Mouse (Mus musculus) hindbrain, embryonic 12.5 days (tissue): ENCODE measurements around the gene Dppa5a. TPM values are rescaled to one million over a fixed set of nuclear protein-coding genes. Genes with fewer than 3 reads are reported as not detected.
"Not testable (repeated sequence)": the region's sequence is repeated elsewhere in the genome, so short reads cannot be mapped to it uniquely, and the experiment has no call there.

Source experiments
- ATAC-seq: fragments of 200-750 bp; cut with Nextera tagmentation; 2 replicates; pipeline ENCODE4 v1.8.0; 2017; ENCODE audit warnings: moderate TSS enrichment; ENCODE audit not compliant: low FRiP score
- H3K27ac ChIP-seq: fragments of 300-500 bp; sonication (generic); 2 replicates; pipeline ENCODE4 v1.5.1; 2016; ENCODE audit warnings: mild to moderate bottlenecking
- H3K27me3 ChIP-seq: fragments of 300-500 bp; sonication (generic); 2 replicates; pipeline ENCODE4 v1.6.1; 2016; ENCODE audit warnings: mild to moderate bottlenecking
- H3K36me3 ChIP-seq: fragments of 300-500 bp; sonication (generic); 2 replicates; pipeline ENCODE4 v1.6.1; 2016; ENCODE audit warnings: mild to moderate bottlenecking
- H3K4me1 ChIP-seq: fragments of 300-500 bp; sonication (generic); 2 replicates; pipeline ENCODE4 v1.6.1; 2016
- H3K4me2 ChIP-seq: fragments of 300-500 bp; sonication (generic); replicated peaks from 2 replicates; pipeline ENCODE4 v1.6.1; 2016; ENCODE audit warnings: mild to moderate bottlenecking
- H3K4me3 ChIP-seq: fragments of 300-500 bp; sonication (generic); 2 replicates; pipeline ENCODE4 v1.5.1; 2016; ENCODE audit warnings: mild to moderate bottlenecking
- H3K9ac ChIP-seq: fragments of 300-500 bp; sonication (generic); 2 replicates; pipeline ENCODE4 v1.6.1; 2016; ENCODE audit warnings: mild to moderate bottlenecking, moderate library complexity
- H3K9me3 ChIP-seq: fragments of 300-500 bp; sonication (generic); replicated peaks from 2 replicates; pipeline ENCODE4 v1.6.1; 2016; ENCODE audit warnings: mild to moderate bottlenecking
- WGBS: fragments of 180-500 bp; shearing (Covaris S2); methylation state at CpG from one replicate; pipeline ENCODE4 v1.1.7; 2016; 5-methylcytosine and 5-hydroxymethylcytosine counted together
- polyA plus RNA-seq: library from polyadenylated mRNA; unstranded; fragments of >200 nt; fragmentation: Nextera tagmentation; extraction: Ambion mirVana; gene quantifications from 2 replicates; pipeline ENCODE4 v1.2.1, GENCODE M21; 2016

Gene Dppa5a
- polyA plus RNA-seq: 0.68 and 1.2 TPM in 2 replicates

DNA sequence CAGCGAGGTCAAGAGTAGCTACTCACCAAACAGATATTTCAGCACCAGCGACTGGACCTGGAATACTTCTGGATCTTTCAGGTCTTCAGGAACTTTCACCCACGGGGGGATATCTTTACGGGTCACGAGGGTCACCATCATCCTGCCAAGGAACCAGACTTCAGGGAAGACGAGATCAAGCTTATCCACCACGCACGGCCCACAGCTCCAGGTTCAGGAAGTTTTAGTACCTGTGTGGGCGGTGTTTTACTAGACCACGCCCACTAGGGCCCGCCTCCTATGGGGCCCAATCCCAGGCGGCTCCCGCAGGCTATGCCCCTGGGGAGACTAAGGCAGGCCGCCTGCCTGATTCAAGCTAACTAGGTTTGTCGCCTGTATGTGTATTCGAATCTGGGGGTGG, at the start of gene Dppa5a:
TSS of gene Dppa5a (minus strand) at position 219 of the 400 bp plus-strand sequence.
- not testable (repeated sequence) for H3K36me3 ChIP-seq, H3K4me3 ChIP-seq, H3K27ac ChIP-seq, H3K4me1 ChIP-seq, ATAC-seq, H3K9ac ChIP-seq, H3K4me2 ChIP-seq, H3K9me3 ChIP-seq, H3K27me3 ChIP-seq
- 94% methylated on average over 16 of the region's 16 CpGs for WGBS

- Histone ChIP-seq H3K36me3 (no peaks in the 10 kb centered on the region), H3K27ac (no peak overlapping the region), H3K9ac (no peak overlapping the region), H3K27me3 (peaks cover 19% of the 10 kb centered on the region), H3K4me3 (no peak overlapping the region), H3K4me2 (no peak overlapping the region), H3K4me1 (no peaks in the 10 kb centered on the region), H3K9me3 (no peaks in the 10 kb centered on the region)
- 91% methylated on average over 7 of the region's 7 CpGs for WGBS
- no peak for ATAC-seq
Measured at GRCm38 (mm10) chr9:78401596-78401995, 33.6 kb upstream of the Dppa5a start.

- Histone ChIP-seq H3K36me3 (no peaks in the 10 kb centered on the region), H3K9ac (no peak overlapping the region), H3K4me3 (no peak overlapping the region), H3K27me3 (peaks cover 29% of the 10 kb centered on the region), H3K4me2 (no peak overlapping the region), H3K27ac (no peak overlapping the region), H3K9me3 (no peaks in the 10 kb centered on the region), H3K4me1 (0 out of 2 replicates have a peak, but pooled peaks cover 6% of the 10 kb centered on the region)
- 89% methylated on average over 5 of the region's 5 CpGs for WGBS
- ATAC-seq: no peak
Measured at GRCm38 (mm10) chr9:78400570-78400969, 32.6 kb upstream of the Dppa5a start.

- H3K4me3 ChIP-seq: no peak overlapping the region
- H3K9me3 ChIP-seq: no peaks in the 10 kb centered on the region
- H3K4me1 ChIP-seq: 0 out of 2 replicates have a peak, but pooled peaks cover 8% of the 10 kb centered on the region
- 67% methylated on average over 9 of the region's 9 CpGs for WGBS
- H3K36me3 ChIP-seq: no peaks in the 10 kb centered on the region
- H3K9ac ChIP-seq: no peak overlapping the region
- H3K27me3 ChIP-seq: peaks cover 53% of the 10 kb centered on the region
- ATAC-seq: no peak
- no peak overlapping the region for H3K4me2 ChIP-seq
- no peak overlapping the region for H3K27ac ChIP-seq
Measured at GRCm38 (mm10) chr9:78396517-78396916, 28.5 kb upstream of the Dppa5a start.

DNA sequence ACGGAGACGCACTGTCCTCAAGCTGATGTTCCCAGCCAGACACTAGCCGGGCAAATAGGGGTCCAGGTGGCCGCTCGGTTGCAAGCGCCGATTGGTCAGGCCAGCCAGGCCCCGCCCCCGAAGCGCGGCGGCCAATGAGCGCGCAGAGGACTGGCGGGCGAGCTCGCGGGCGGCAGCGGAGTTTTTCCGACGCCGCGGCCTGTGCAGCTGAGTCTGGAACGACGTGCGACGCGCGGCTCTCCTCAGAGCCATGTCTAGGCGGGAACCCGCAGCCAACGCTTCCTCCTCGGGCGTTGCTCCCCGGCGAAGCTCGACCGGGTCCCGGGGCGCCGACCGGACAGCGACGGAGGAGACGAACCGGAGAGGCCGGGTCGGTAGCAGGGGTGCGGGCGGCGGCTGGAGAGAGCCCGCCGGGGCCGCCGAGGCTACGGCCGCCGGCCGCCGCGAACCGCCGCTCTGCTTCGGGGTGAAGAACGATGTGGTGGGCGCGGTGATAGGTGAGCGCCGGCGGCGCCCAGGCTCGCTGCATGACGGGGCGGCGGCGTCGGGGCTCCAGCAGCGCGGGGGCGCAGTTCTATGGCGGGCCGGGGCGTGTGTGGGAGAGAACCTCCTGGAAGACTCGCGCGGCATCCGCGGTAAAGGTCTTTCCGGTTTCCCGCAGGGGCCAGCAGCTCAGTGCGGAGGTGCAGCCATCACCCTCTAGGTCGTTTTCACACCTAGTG, 27.8 kb upstream of the Dppa5a start, which contains the start of gene Ddx43:
TSS of gene Ddx43 (plus strand) at position 148 of the 722 bp plus-strand sequence.
- Histone ChIP-seq H3K27me3 (peaks cover 53% of the 10 kb centered on the region), H3K4me2 (peak within 1 kb of the TSS; percentile 63), H3K27ac (no peak within 1 kb of the TSS), H3K9me3 (no peaks in the 10 kb centered on the region), H3K9ac (peak within 1 kb of the TSS; percentile 44; the same call in 1 of the 2 replicates), H3K36me3 (no peaks in the 10 kb centered on the region), H3K4me1 (0 out of 2 replicates have a peak, but pooled peaks cover 8% of the 10 kb centered on the region), H3K4me3 (peak within 1 kb of the TSS; percentile 43)
- WGBS: 4% methylated on average over 90 of the region's 93 CpGs
- peak; percentile 96 for ATAC-seq

- H3K36me3 ChIP-seq: no peaks in the 10 kb centered on the region
- 0 out of 2 replicates have a peak, but pooled peaks cover 8% of the 10 kb centered on the region for H3K4me1 ChIP-seq
- no peaks in the 10 kb centered on the region for H3K9me3 ChIP-seq
- no peak for ATAC-seq
- peak overlapping the region; percentile 63 for H3K4me2 ChIP-seq
- peak overlapping the region; percentile 43 for H3K4me3 ChIP-seq
- no peak overlapping the region for H3K9ac ChIP-seq
- peaks cover 53% of the 10 kb centered on the region for H3K27me3 ChIP-seq
- no peak overlapping the region for H3K27ac ChIP-seq
- WGBS: 38% methylated on average over 11 of the region's 11 CpGs
Measured at GRCm38 (mm10) chr9:78395244-78395629, 27.3 kb upstream of the Dppa5a start.

DNA sequence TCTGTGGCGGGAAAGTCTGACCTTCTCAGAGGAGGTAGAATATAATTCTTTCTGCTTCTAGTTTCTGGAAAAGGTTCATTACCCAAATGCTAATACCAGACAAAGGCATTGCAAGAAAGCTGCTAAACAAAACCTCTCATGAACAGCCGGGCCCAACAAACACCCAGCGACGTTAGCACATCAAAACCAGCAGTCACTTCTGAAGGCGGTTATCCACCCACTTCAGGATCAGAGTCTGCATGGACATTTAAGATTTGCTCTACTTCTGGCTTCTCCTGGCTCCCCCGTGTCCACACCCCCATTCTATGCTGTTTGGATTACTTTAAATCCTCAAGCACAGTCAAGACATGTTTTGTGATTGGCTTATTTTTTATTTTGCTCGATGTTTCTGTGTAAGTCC, 26.6 kb upstream of the Dppa5a start:
- no peak overlapping the region for H3K9ac ChIP-seq
- H3K27me3 ChIP-seq: peaks cover 53% of the 10 kb centered on the region

DNA sequence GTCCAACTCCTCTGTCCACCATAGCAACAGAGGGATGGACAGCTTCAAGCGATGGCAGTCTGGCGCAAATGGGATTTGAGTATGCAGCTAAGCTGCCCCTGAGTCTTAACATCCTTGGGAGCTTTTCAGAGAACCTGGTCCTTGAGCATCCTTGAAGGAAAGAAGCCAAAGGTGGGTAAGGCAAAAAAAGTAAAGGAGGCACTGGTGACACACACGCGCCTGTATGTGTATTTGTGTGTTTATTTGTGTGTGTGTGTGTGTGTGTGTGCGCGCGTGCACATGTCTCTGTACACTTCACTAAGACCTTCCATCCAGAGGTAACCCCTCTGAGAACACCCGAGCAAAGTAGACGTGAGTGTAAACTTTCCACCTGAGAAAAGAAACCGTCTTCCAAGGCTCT, 25.8 kb upstream of the Dppa5a start:
- WGBS: 85% methylated on average over 10 of the region's 10 CpGs
- Histone ChIP-seq H3K27me3 (peaks cover 53% of the 10 kb centered on the region), H3K27ac (no peak overlapping the region), H3K4me2 (no peak overlapping the region), H3K9me3 (no peaks in the 10 kb centered on the region), H3K36me3 (no peaks in the 10 kb centered on the region), H3K4me3 (no peak overlapping the region), H3K9ac (no peak overlapping the region), H3K4me1 (0 out of 2 replicates have a peak, but pooled peaks cover 8% of the 10 kb centered on the region)
- ATAC-seq: no peak

More for the DNA sequence above, 26.6 kb upstream of the Dppa5a start:
- Histone ChIP-seq H3K4me2 (no peak overlapping the region), H3K27ac (no peak overlapping the region), H3K36me3 (no peaks in the 10 kb centered on the region), H3K4me3 (no peak overlapping the region), H3K4me1 (0 out of 2 replicates have a peak, but pooled peaks cover 8% of the 10 kb centered on the region), H3K9me3 (no peaks in the 10 kb centered on the region)
- ATAC-seq: no peak
- WGBS: 67% methylated on average over 7 of the region's 7 CpGs

GRCm38 (mm10) chr9:78389981-78390380, 22.0 kb upstream of the Dppa5a start:
- Histone ChIP-seq H3K4me3 (no peak overlapping the region), H3K9ac (no peak overlapping the region), H3K9me3 (no peaks in the 10 kb centered on the region), H3K27me3 (peaks cover 18% of the 10 kb centered on the region), H3K4me1 (no peaks in the 10 kb centered on the region), H3K4me2 (no peak overlapping the region), H3K27ac (no peak overlapping the region), H3K36me3 (no peaks in the 10 kb centered on the region)
- no peak for ATAC-seq
- 70% methylated on average over 5 of the region's 5 CpGs for WGBS

DNA sequence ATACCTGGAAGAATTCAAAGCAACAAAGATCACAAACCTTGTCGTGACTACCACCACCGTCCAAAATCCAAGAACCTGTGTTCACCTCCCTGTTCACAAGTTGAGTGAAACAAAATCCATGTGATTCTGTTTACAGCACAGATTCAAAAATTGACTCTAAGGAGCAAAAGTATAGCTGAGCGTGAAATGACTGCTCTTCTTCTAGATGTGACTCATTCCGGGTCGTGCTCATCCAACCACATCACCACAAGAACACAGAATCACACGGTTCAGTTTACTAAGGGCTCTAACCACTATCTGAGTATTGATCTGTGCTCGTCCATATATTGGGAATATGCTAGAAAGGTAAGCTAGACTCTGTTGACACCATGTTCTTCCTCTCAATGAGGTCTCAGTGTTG, 19.0 kb upstream of the Dppa5a start:
- Histone ChIP-seq H3K9me3 (no peaks in the 10 kb centered on the region), H3K27me3 (peaks cover 3% of the 10 kb centered on the region; the same call in 1 of the 2 replicates), H3K4me2 (no peak overlapping the region), H3K9ac (no peak overlapping the region), H3K27ac (no peak overlapping the region), H3K4me3 (no peak overlapping the region), H3K4me1 (no peaks in the 10 kb centered on the region), H3K36me3 (no peaks in the 10 kb centered on the region)
- ATAC-seq: no peak
- 81% methylated on average over 7 of the region's 7 CpGs for WGBS

DNA sequence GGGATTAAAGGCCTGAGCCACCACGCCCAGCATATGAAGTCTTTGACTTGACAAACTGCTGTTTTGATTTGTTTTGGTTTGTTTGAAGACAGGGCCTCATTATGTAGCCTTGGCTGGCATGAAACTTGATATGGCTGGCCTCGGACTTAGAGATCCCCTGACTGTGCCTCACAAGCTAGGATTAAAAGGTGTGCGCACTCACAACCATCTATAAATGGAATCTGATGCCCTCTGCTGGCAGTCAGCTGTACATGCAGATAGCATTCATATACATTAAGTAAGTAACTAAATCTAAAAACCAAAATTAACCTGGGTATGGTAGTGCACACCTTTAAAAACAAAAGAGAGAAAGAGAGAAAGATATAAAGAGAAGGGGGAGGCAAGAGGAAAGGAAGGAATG, 17.9 kb upstream of the Dppa5a start:
- WGBS: 53% methylated on average over 3 of the region's 3 CpGs
- Histone ChIP-seq H3K4me2 (no peak overlapping the region), H3K4me1 (no peaks in the 10 kb centered on the region), H3K4me3 (no peak overlapping the region), H3K36me3 (no peaks in the 10 kb centered on the region), H3K9ac (no peak overlapping the region), H3K27me3 (no peaks in the 10 kb centered on the region), H3K27ac (no peak overlapping the region), H3K9me3 (no peaks in the 10 kb centered on the region)
- ATAC-seq: no peak

- Histone ChIP-seq H3K4me3 (peak within 1 kb of the TSS; percentile 38), H3K27me3 (no peaks in the 10 kb centered on the region; the same call in 1 of the 2 replicates), H3K36me3 (no peaks in the 10 kb centered on the region), H3K4me1 (peaks cover 14% of the 10 kb centered on the region), H3K9me3 (no peaks in the 10 kb centered on the region), H3K4me2 (peak within 1 kb of the TSS; percentile 68), H3K27ac (no peak within 1 kb of the TSS), H3K9ac (peak within 1 kb of the TSS; percentile 54)
- WGBS: 5% methylated on average over 23 of the region's 23 CpGs
- ATAC-seq: peak; percentile 94
Measured at GRCm38 (mm10) chr9:78378113-78378785, 10.3 kb upstream of the Dppa5a start, which contains the start of gene Ooep. Gene Ooep, minus strand, starts transcription at chr9:78378725.
